Mouse (Mus musculus) CH12.LX (cell line): Measurements from ENCODE around the gene Taf8. TPM values are rescaled to one million over a fixed set of nuclear protein-coding genes. Genes with fewer than 3 reads are reported as not detected.

Experiments used
- DNase-seq: peaks from one replicate; pipeline ENCODE4 v3.0.0-alpha.2; 2013; ENCODE audit errors: extremely low read depth
- H3K27ac ChIP-seq: 2 replicates; pipeline ENCODE4 v1.5.1; 2012; ENCODE audit warnings: low read depth, mild to moderate bottlenecking, control low read depth, moderate library complexity; ENCODE audit not compliant: insufficient read depth
- H3K27me3 ChIP-seq: replicated peaks from 2 replicates; pipeline ENCODE3; 2012; ENCODE audit warnings: inconsistent platforms
- H3K36me3 ChIP-seq, 2 experiments: replicated peaks in 1 of 2; 2 replicates each; pipeline versions ENCODE3 to v1.6.1; 2012; ENCODE audit warnings: inconsistent platforms in 1 of 2, low read length in 1 of 2, mild to moderate bottlenecking in 1 of 2, mixed read lengths in 1 of 2, moderate library complexity in 1 of 2; ENCODE audit not compliant: control insufficient read depth in 1 of 2, insufficient read depth in 1 of 2
- H3K4me1 ChIP-seq, 2 experiments: 2 replicates each; pipeline ENCODE4 v1.6.1; 2012; ENCODE audit warnings: inconsistent platforms in 1 of 2, moderate library complexity in 1 of 2; ENCODE audit not compliant: insufficient read depth in 2 of 2, control insufficient read depth in 1 of 2
- H3K4me2 ChIP-seq: 2 replicates; pipeline ENCODE4 v1.6.1; 2012; ENCODE audit warnings: low read depth, mild to moderate bottlenecking, control low read depth; ENCODE audit not compliant: poor library complexity, insufficient read depth, severe bottlenecking
- H3K4me3 ChIP-seq, 3 experiments: fragments of 150-350 bp in 1 of 3; sonication (generic) in 1 of 3; replicated peaks in 1 of 3; 2 replicates each; pipeline versions ENCODE3 to v1.5.1; 2011 to 2012; ENCODE audit warnings: low read depth in 2 of 3, low read length in 2 of 3, mild to moderate bottlenecking in 2 of 3, moderate library complexity in 2 of 3, control low read depth in 1 of 3, improper control_type of control experiment in 1 of 3, inconsistent platforms in 1 of 3, mixed read lengths in 1 of 3; ENCODE audit not compliant: poor library complexity in 1 of 3
- H3K79me2 ChIP-seq: replicated peaks from 2 replicates; pipeline ENCODE4 v1.6.1; 2012; ENCODE audit warnings: mild to moderate bottlenecking, moderate library complexity; ENCODE audit not compliant: control insufficient read depth, poor library complexity, insufficient read depth, severe bottlenecking; ENCODE audit errors: extremely low read depth
- H3K9ac ChIP-seq: 2 replicates; pipeline ENCODE4 v1.6.1; 2012; ENCODE audit warnings: low read depth, mild to moderate bottlenecking, control low read depth, moderate library complexity; ENCODE audit not compliant: insufficient read depth
- H3K9me3 ChIP-seq: replicated peaks from 2 replicates; pipeline ENCODE3; 2012; ENCODE audit warnings: low read length, inconsistent platforms, mixed read lengths
- BHLHE40 ChIP-seq: IDR thresholded peaks from 2 replicates; pipeline ENCODE4 v1.6.1; 2011; ENCODE audit warnings: mild to moderate bottlenecking, low read depth, low read length, improper control_type of control experiment
- E2F4 ChIP-seq: IDR thresholded peaks from 2 replicates; pipeline ENCODE4 v1.6.1; 2011; ENCODE audit warnings: low read depth, low read length, improper control_type of control experiment; ENCODE audit not compliant: insufficient replicate concordance
- ELF1 ChIP-seq: IDR thresholded peaks from 2 replicates; pipeline ENCODE4 v1.6.1; 2014; ENCODE audit warnings: low read depth, mild to moderate bottlenecking, inconsistent platforms, low read length, improper control_type of control experiment
- EP300 ChIP-seq: IDR thresholded peaks from 2 replicates; pipeline ENCODE4 v1.6.1; 2011; ENCODE audit warnings: low read length, improper control_type of control experiment
- GABPA ChIP-seq: IDR thresholded peaks from 2 replicates; pipeline ENCODE4 v1.6.1; 2012; ENCODE audit warnings: low read depth, low read length, improper control_type of control experiment, inconsistent platforms; ENCODE audit not compliant: insufficient replicate concordance
- HCFC1 ChIP-seq: IDR thresholded peaks from 2 replicates; pipeline ENCODE4 v1.6.1; 2012; ENCODE audit warnings: low read depth, mild to moderate bottlenecking, inconsistent platforms, low read length, improper control_type of control experiment
- JUN ChIP-seq: IDR thresholded peaks from 2 replicates; pipeline ENCODE4 v1.6.1; 2011; ENCODE audit warnings: low read depth, mild to moderate bottlenecking, low read length, improper control_type of control experiment, moderate library complexity; ENCODE audit not compliant: insufficient read depth
- MAX ChIP-seq: IDR thresholded peaks from 2 replicates; pipeline ENCODE4 v1.6.1; 2011; ENCODE audit warnings: low read length, improper control_type of control experiment
- MYC ChIP-seq: IDR thresholded peaks from 2 replicates; pipeline ENCODE4 v1.6.1; 2011; ENCODE audit warnings: low read depth, mild to moderate bottlenecking, improper control_type of control experiment, low read length
- NELFE ChIP-seq: IDR thresholded peaks from 2 replicates; pipeline ENCODE4 v1.6.1; 2011; ENCODE audit warnings: low read depth, low read length, improper control_type of control experiment
- NRF1 ChIP-seq: IDR thresholded peaks from 2 replicates; pipeline ENCODE4 v1.6.1; 2014; ENCODE audit warnings: low read depth, mild to moderate bottlenecking, inconsistent platforms, low read length, improper control_type of control experiment, moderate library complexity
- PAX5 ChIP-seq: IDR thresholded peaks from 2 replicates; pipeline ENCODE4 v1.6.1; 2012; ENCODE audit warnings: low read length, inconsistent platforms, mixed read lengths
- POLR2A ChIP-seq: IDR thresholded peaks from 2 replicates; pipeline ENCODE4 v1.6.1; 2011; ENCODE audit warnings: low read depth, mild to moderate bottlenecking, improper control_type of control experiment, low read length
- RAD21 ChIP-seq: IDR thresholded peaks from 2 replicates; pipeline ENCODE4 v1.6.1; 2011; ENCODE audit warnings: low read depth, mild to moderate bottlenecking, low read length, improper control_type of control experiment, moderate library complexity
- SIN3A ChIP-seq: IDR thresholded peaks from 2 replicates; pipeline ENCODE4 v1.6.1; 2012; ENCODE audit warnings: low read length, improper control_type of control experiment, inconsistent platforms
- SMC3 ChIP-seq: IDR thresholded peaks from 2 replicates; pipeline ENCODE4 v1.6.1; 2011; ENCODE audit warnings: low read depth, low read length, improper control_type of control experiment
- TBP ChIP-seq: conservative IDR thresholded peaks from 2 replicates; pipeline ENCODE4 v1.6.1; 2011; ENCODE audit warnings: low read depth, low read length, improper control_type of control experiment
- UBTF ChIP-seq: IDR thresholded peaks from 2 replicates; pipeline ENCODE4 v1.6.1; 2012; ENCODE audit warnings: low read depth, mild to moderate bottlenecking, inconsistent platforms, low read length, improper control_type of control experiment, moderate library complexity
- ZNF384 ChIP-seq: IDR thresholded peaks from 2 replicates; pipeline ENCODE4 v1.6.1; 2012; ENCODE audit warnings: low read depth, low read length, improper control_type of control experiment, inconsistent platforms
- dilution Hi-C: fragments of 300-500 bp; cut with MboI; formaldehyde crosslinking; loops from 2 replicates; pipeline ENCODE4 v1.14.3; 2020; ENCODE audit warnings: low sequenced_read_pairs; ENCODE audit not compliant: extremely low pct_unique_long_range_greater_than_20kb, extremely low pct_ligation_motif_present
- in situ Hi-C: fragments of 300-500 bp; cut with MboI; formaldehyde crosslinking; loops from 3 replicates; pipeline ENCODE4 v1.14.3; 2019; ENCODE audit warnings: low sequenced_read_pairs, low pct_ligation_motif_present, low pct_unique_long_range_greater_than_20kb, mixed read lengths
- polyA plus RNA-seq: library from polyadenylated mRNA; unstranded; fragments of >175 nt; gene quantifications from 2 replicates; pipeline ENCODE4 v1.2.1, GENCODE M21; 2012; ENCODE audit warnings: low read depth; ENCODE audit not compliant: insufficient read length
- total RNA-seq, 2 experiments: library from RNA; depleted of rRNA; stranded (reverse); fragments of 300-350 nt in 1 of 2; fragments of >200 nt in 1 of 2; gene quantifications; 2 replicates each; pipeline ENCODE4 v1.2.3; 2012 to 2014

The Taf8 gene
- total and polyA plus RNA-seq, 3 experiments: 16.9 to 18.0 (median 17.0) TPM

- dilution Hi-C loops: no loop called here
- H3K27me3 ChIP-seq: no peaks in the 10 kb centered on the region
- H3K36me3 ChIP-seq: peaks cover 85 to 91% of the 10 kb centered on the region in 2 experiments
- no peaks in the 10 kb centered on the region for H3K79me2 ChIP-seq
- H3K4me1 ChIP-seq: no peaks in the 10 kb centered on the region
- H3K4me2 ChIP-seq: no peak overlapping the region
- no peaks in the 10 kb centered on the region for H3K9me3 ChIP-seq
- DNase-seq: no peak
- in situ Hi-C loops: no loop called here
- no peak overlapping the region for H3K27ac ChIP-seq
- H3K4me3 ChIP-seq: no peak overlapping the region
- no peak overlapping the region for H3K9ac ChIP-seq
- TF ChIP-seq EP300 (no peak), UBTF (no peak), NRF1 (no peak), POLR2A (no peak), MAX (no peak), ZNF384 (no peak)
- TF ChIP-seq, all 38 proteins: peak for 0
These were observed 8.0 kb downstream of the Taf8 start for GRCm38 (mm10) chr17:47494132-47494531.

DNA sequence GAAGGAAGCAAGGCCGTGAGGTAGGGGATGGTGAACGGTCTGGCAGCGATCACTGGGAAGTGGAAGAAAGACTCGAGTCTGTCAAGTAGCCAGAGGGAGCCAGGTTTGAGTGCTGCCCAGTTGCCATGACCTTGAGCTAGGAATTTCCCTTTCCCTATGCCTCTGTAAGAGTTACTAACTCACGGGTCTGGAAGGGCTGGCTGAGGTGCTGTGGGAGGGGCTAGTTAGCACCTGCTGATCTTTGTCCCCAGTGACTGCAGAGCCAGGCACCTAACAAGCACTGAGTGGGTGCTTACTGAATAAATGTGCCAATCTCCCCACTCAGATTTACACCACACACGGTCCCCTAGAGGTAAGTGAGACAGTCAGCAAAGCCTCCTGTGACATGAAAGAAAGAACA is 8.4 kb downstream of the Taf8 start:
- TF ChIP-seq HCFC1 (no peak), ZNF384 (no peak), TBP (no peak)
- in situ Hi-C loops: no loop called here
- H3K27ac ChIP-seq: no peak overlapping the region
- H3K9ac ChIP-seq: no peak overlapping the region
- dilution Hi-C loops: no loop called here
- H3K4me2 ChIP-seq: no peak overlapping the region
- H3K4me3 ChIP-seq: no peak overlapping the region
- no peaks in the 10 kb centered on the region for H3K4me1 ChIP-seq
- no peaks in the 10 kb centered on the region for H3K79me2 ChIP-seq
- no peak for DNase-seq
- H3K27me3 ChIP-seq: no peaks in the 10 kb centered on the region
- no peaks in the 10 kb centered on the region for H3K9me3 ChIP-seq
- H3K36me3 ChIP-seq: peaks cover 86 to 91% of the 10 kb centered on the region in 2 experiments

GRCm38 (mm10) chr17:47492731-47493130 is 9.4 kb downstream of the Taf8 start:
- TF ChIP-seq PAX5 (no peak), MYC (no peak), SMC3 (no peak), BHLHE40 (no peak), JUN (no peak), SIN3A (no peak), NELFE (no peak), ELF1 (no peak), GABPA (no peak), E2F4 (no peak), RAD21 (no peak)
- Histone ChIP-seq H3K36me3 (peaks cover 82 to 91% of the 10 kb centered on the region in 2 experiments), H3K27ac (no peak overlapping the region)

More at GRCm38 (mm10) chr17:47492731-47493130, 9.4 kb downstream of the Taf8 start:
- Histone ChIP-seq H3K9ac (no peak overlapping the region), H3K79me2 (no peaks in the 10 kb centered on the region), H3K9me3 (no peaks in the 10 kb centered on the region), H3K4me1 (no peaks in the 10 kb centered on the region), H3K4me2 (no peak overlapping the region), H3K27me3 (no peaks in the 10 kb centered on the region), H3K4me3 (no peak overlapping the region)
- no peak for DNase-seq
- in situ Hi-C loops (no loop called here), dilution Hi-C loops (no loop called here)
